9 mouse cellular contexts compared by ENCODE assay signal in the genomic region with DNA sequence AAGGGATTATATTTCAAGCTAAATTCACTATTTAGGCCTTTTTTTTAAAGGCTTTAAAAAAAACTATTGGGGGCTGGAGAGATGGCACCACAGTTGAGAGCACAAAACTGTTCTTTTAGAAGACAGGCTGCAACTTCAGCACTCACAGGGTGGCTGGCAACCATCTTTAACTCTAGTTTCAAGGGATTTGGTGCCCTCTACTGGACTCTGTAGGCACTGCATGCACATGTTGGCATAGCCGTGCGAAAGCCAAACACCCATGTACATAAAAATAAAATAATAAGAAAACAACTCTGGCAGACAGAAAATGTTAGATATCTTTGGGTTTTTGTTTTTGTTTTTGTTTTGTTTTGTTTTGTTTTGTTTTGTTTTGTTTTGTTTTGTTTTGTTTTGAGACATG. TPM values are rescaled to one million over a fixed set of nuclear protein-coding genes. Genes with fewer than 3 reads are reported as not detected.
DNase-seq lines count a peak whose midpoint lies in the region; ATAC-seq and TF ChIP-seq lines count a peak whose summit lies in the region.
"Had no signal": no experiment of that assay in that cellular context is flagged by ENCODE, and none has a peak within 500 bp of the region (broad histone marks: within the 10 kb centered on the region; RNA-seq: fewer than 3 reads in every experiment).

No protein-coding gene starts in this region.

- H3K36me3 ChIP-seq in splenic B cell, adult 2 months (ENCODE audit: control insufficient read depth, insufficient read depth, low read length, poor library complexity, severe bottlenecking) = no peaks in the 10 kb centered on the region

- peak; percentile 40 to 60 for DNase-seq in frontal cortex, postnatal 14 days (ENCODE audit: low spot score in 2 of 2)
- DNase-seq in MEL-GATA-1-ER (ENCODE audit: extremely low read depth, low read depth) = peak; percentile 59
- DNase-seq in cerebellum, adult 2 months = peak; percentile 46 to 72
- DNase-seq in gastrocnemius, postnatal 14 days = peak; percentile 79
- peak; percentile 83 to 89 for DNase-seq in layer of hippocampus, postnatal 10 days (ENCODE audit: low spot score in 2 of 2)
- peak; percentile 87 for DNase-seq in splenic B cell, adult 2 months (ENCODE audit: low read depth, low spot score)

- peak; percentile 75 for TF ChIP-seq CTCF in cerebellum, adult 2 months (IDR thresholded peaks at IDR 0.05; ENCODE audit: borderline replicate concordance, insufficient read depth, low read depth, low read length)

- WGBS in cerebellum, adult 2 months = 17% methylated on average over 2 of the region's 2 CpGs

- no peak for TF ChIP-seq POLR2A in cerebellum, adult 2 months (IDR thresholded peaks at IDR 0.05; ENCODE audit: borderline replicate concordance, insufficient read depth, low read length)

- no peak overlapping the region for H3K27ac ChIP-seq in cerebellum, adult 2 months (ENCODE audit: insufficient read depth, low read length)

- intact Hi-C loops in gastrocnemius, postnatal 14 days (cut with DNase I; ENCODE audit: low total_unique reads) = no loop called here

- no peaks in the 10 kb centered on the region for H3K27me3 ChIP-seq in cerebellum, adult 2 months (ENCODE audit: control insufficient read depth, insufficient read depth, low read length)
- no peaks in the 10 kb centered on the region for H3K27me3 ChIP-seq in splenic B cell, adult 2 months (ENCODE audit: control insufficient read depth, insufficient read depth, low read length, poor library complexity, severe bottlenecking)
- H3K27me3 ChIP-seq: megakaryocyte, embryonic 14.5 days had no signal

- ATAC-seq in frontal cortex, adult (ENCODE audit: low TSS enrichment) = no peak
- peak; percentile 79 for ATAC-seq in megakaryocyte progenitor cell, adult 5-6 weeks (replicated peaks; ENCODE audit: poor library complexity)

- no peak overlapping the region for H3K4me3 ChIP-seq in cerebellum, adult 2 months (replicated peaks; ENCODE audit: insufficient read depth, low read depth, low read length)
- H3K4me3 ChIP-seq: megakaryocyte, embryonic 14.5 days had no signal

- H3K4me1 ChIP-seq in cerebellum, adult 2 months (ENCODE audit: control insufficient read depth, insufficient read depth, low read length) = no peaks in the 10 kb centered on the region; the same call in 1 of the 2 replicates

RNA-seq across cellular contexts. Expression of gene Cdc16, which starts 3.8 kb away (rescaled TPM):
- polyA plus RNA-seq in cerebellum, adult 2 months (2012; rRNA removed) = 61.9 and 64.4 TPM in 2 replicates
- 10 to 100 TPM; 34.7 to 36.8 TPM for total RNA-seq in gastrocnemius, postnatal 14 days (2021)
- total RNA-seq in layer of hippocampus, postnatal 10 days (2021) = 10 to 100 TPM; 68.8 to 69.9 TPM
- total RNA-seq in megakaryocyte progenitor cell, adult 5-6 weeks (2015) = 105 and 118 TPM in 2 replicates
- total RNA-seq in megakaryocyte progenitor cell, adult 5-6 weeks (2017) = 62.4 and 66.8 TPM in 2 replicates

RNA-seq across cellular contexts. Expression of gene Upf3a, which starts 31.7 kb away (rescaled TPM):
- polyA plus RNA-seq in cerebellum, adult 2 months (2012; rRNA removed) = 27.9 and 30.5 TPM in 2 replicates
- 10 to 100 TPM; 11.2 to 11.5 TPM for total RNA-seq in gastrocnemius, postnatal 14 days (2021)
- 10 to 100 TPM; 42.1 to 50.6 TPM for total RNA-seq in layer of hippocampus, postnatal 10 days (2021)
- total RNA-seq in megakaryocyte progenitor cell, adult 5-6 weeks (2015) = 17.4 and 24.1 TPM in 2 replicates
- total RNA-seq in megakaryocyte progenitor cell, adult 5-6 weeks (2017) = 26.0 and 26.6 TPM in 2 replicates

RNA-seq across cellular contexts. Expression of gene Cfap97d2, which starts 48.0 kb away (rescaled TPM):
- 1.7 and 3.0 TPM in 2 replicates for polyA plus RNA-seq in cerebellum, adult 2 months (2012; rRNA removed)
- not detected for total RNA-seq in gastrocnemius, postnatal 14 days (2021)
- 1 to 10 TPM; 1.8 to 2.3 TPM for total RNA-seq in layer of hippocampus, postnatal 10 days (2021)
- total RNA-seq in megakaryocyte progenitor cell, adult 5-6 weeks (2015) = not detected in 2 replicates
- total RNA-seq in megakaryocyte progenitor cell, adult 5-6 weeks (2017) = not detected in 2 replicates
